Mouse (Mus musculus) liver, embryonic 14.5 days (tissue): Measurements from ENCODE around the gene Samd1.
A peak's percentile ranks its signal among the peaks of the same experiment; 100 is the strongest.

Experiments used
- CTCF ChIP-seq: IDR thresholded peaks from 2 replicates; pipeline ENCODE4 v1.5.1; 2016; ENCODE audit warnings: antibody characterized with exemption, low read depth, control low read depth
- EP300 ChIP-seq: IDR thresholded peaks from 2 replicates; pipeline ENCODE4 v1.6.1; 2016; ENCODE audit warnings: antibody characterized with exemption, low read depth

- TF ChIP-seq EP300: peak; percentile 16; the same call in 1 of the 2 replicates
- TF ChIP-seq CTCF: no peak
Observed at GRCm38 (mm10) chr8:83996567-83997505, 636 bp upstream of the Samd1 start.
